Mouse (Mus musculus): ENCODE measurements around the gene Ltbp4.

Gene Ltbp4

GRCm38 (mm10) chr7:27371715-27372462 is 34.4 kb upstream of the Ltbp4 start:
- Histone ChIP-seq H3K4me3 (replicated peaks; ENCODE audit: low read length) (peak overlapping the region; percentile 71), H3K27me3 (ENCODE audit: insufficient read depth, low read length) (peaks cover 56% of the 10 kb centered on the region), H3K36me3 (ENCODE audit: insufficient read depth, low read length) (peaks cover 32% of the 10 kb centered on the region), H3K4me1 (replicated peaks; ENCODE audit: low read depth, low read length) (peaks cover 48% of the 10 kb centered on the region), H3K9me3 (ENCODE audit: low read length) (peaks cover 8% of the 10 kb centered on the region)
- no peak for TF ChIP-seq POU5F1 (IDR thresholded peaks at IDR 0.05; ENCODE audit: borderline replicate concordance, low read length)
- TF ChIP-seq NANOG (IDR thresholded peaks at IDR 0.05; ENCODE audit: borderline replicate concordance, low read length): no peak
- TF ChIP-seq CTCF (conservative IDR thresholded peaks at IDR 0.05; ENCODE audit: low read length): no peak

GRCm38 (mm10) chr7:27369111-27369510 is 31.6 kb upstream of the Ltbp4 start:
- H3K4me3 ChIP-seq (replicated peaks; ENCODE audit: low read length): peak overlapping the region; percentile 45; the same call in 1 of the 2 replicates
- peaks cover 8% of the 10 kb centered on the region for H3K9me3 ChIP-seq (ENCODE audit: low read length)
- TF ChIP-seq NANOG (IDR thresholded peaks at IDR 0.05; ENCODE audit: borderline replicate concordance, low read length) (no peak), POU5F1 (IDR thresholded peaks at IDR 0.05; ENCODE audit: borderline replicate concordance, low read length) (no peak), CTCF (conservative IDR thresholded peaks at IDR 0.05; ENCODE audit: low read length) (no peak)
- peaks cover 55% of the 10 kb centered on the region for H3K27me3 ChIP-seq (ENCODE audit: insufficient read depth, low read length)
- peaks cover 32% of the 10 kb centered on the region for H3K36me3 ChIP-seq (ENCODE audit: insufficient read depth, low read length)
- H3K4me1 ChIP-seq (replicated peaks; ENCODE audit: low read depth, low read length): peaks cover 66% of the 10 kb centered on the region

- peaks cover 4% of the 10 kb centered on the region; the same call in 1 of the 2 replicates for H3K9me3 ChIP-seq (ENCODE audit: low read length)
- no peak for TF ChIP-seq CTCF (conservative IDR thresholded peaks at IDR 0.05; ENCODE audit: low read length)
- no peak for TF ChIP-seq POU5F1 (IDR thresholded peaks at IDR 0.05; ENCODE audit: borderline replicate concordance, low read length)
- no peak for TF ChIP-seq NANOG (IDR thresholded peaks at IDR 0.05; ENCODE audit: borderline replicate concordance, low read length)
- peak overlapping the region; percentile 74 for H3K4me3 ChIP-seq (replicated peaks; ENCODE audit: low read length)
- peaks cover 25% of the 10 kb centered on the region for H3K36me3 ChIP-seq (ENCODE audit: insufficient read depth, low read length)
- H3K4me1 ChIP-seq (replicated peaks; ENCODE audit: low read depth, low read length): peaks cover 72% of the 10 kb centered on the region
- H3K27me3 ChIP-seq (ENCODE audit: insufficient read depth, low read length): peaks cover 52% of the 10 kb centered on the region
Measured at GRCm38 (mm10) chr7:27367976-27368375, 30.5 kb upstream of the Ltbp4 start.

GRCm38 (mm10) chr7:27366082-27366844 is 28.8 kb upstream of the Ltbp4 start:
- Histone ChIP-seq H3K4me1 (replicated peaks; ENCODE audit: low read depth, low read length) (peaks cover 68% of the 10 kb centered on the region), H3K36me3 (ENCODE audit: insufficient read depth, low read length) (peaks cover 20% of the 10 kb centered on the region), H3K9me3 (ENCODE audit: low read length) (peaks cover 4% of the 10 kb centered on the region; the same call in 1 of the 2 replicates), H3K27me3 (ENCODE audit: insufficient read depth, low read length) (peaks cover 39% of the 10 kb centered on the region), H3K4me3 (replicated peaks; ENCODE audit: low read length) (peak overlapping the region; percentile 43; the same call in 1 of the 2 replicates)
- no peak for TF ChIP-seq CTCF (conservative IDR thresholded peaks at IDR 0.05; ENCODE audit: low read length)
- no peak for TF ChIP-seq POU5F1 (IDR thresholded peaks at IDR 0.05; ENCODE audit: borderline replicate concordance, low read length)
- TF ChIP-seq NANOG (IDR thresholded peaks at IDR 0.05; ENCODE audit: borderline replicate concordance, low read length): no peak

- Histone ChIP-seq H3K9me3 (ENCODE audit: low read length) (no peaks in the 10 kb centered on the region), H3K27me3 (ENCODE audit: insufficient read depth, low read length) (peaks cover 35% of the 10 kb centered on the region), H3K36me3 (ENCODE audit: insufficient read depth, low read length) (peaks cover 12% of the 10 kb centered on the region), H3K4me3 (replicated peaks; ENCODE audit: low read length) (peak overlapping the region; percentile 77), H3K4me1 (replicated peaks; ENCODE audit: low read depth, low read length) (peaks cover 83% of the 10 kb centered on the region)
- TF ChIP-seq CTCF (conservative IDR thresholded peaks at IDR 0.05; ENCODE audit: low read length) (no peak), POU5F1 (IDR thresholded peaks at IDR 0.05; ENCODE audit: borderline replicate concordance, low read length) (no peak)
Measured at GRCm38 (mm10) chr7:27364379-27364778, 26.9 kb upstream of the Ltbp4 start.

- Histone ChIP-seq H3K4me3 (replicated peaks; ENCODE audit: low read length) (peak overlapping the region; percentile 86), H3K9me3 (ENCODE audit: low read length) (no peaks in the 10 kb centered on the region), H3K27me3 (ENCODE audit: insufficient read depth, low read length) (peaks cover 26% of the 10 kb centered on the region), H3K4me1 (replicated peaks; ENCODE audit: low read depth, low read length) (peaks cover 84% of the 10 kb centered on the region), H3K36me3 (ENCODE audit: insufficient read depth, low read length) (0 out of 2 replicates have a peak, but pooled peaks cover 9% of the 10 kb centered on the region)
- no peak for TF ChIP-seq CTCF (conservative IDR thresholded peaks at IDR 0.05; ENCODE audit: low read length)
- TF ChIP-seq POU5F1 (IDR thresholded peaks at IDR 0.05; ENCODE audit: borderline replicate concordance, low read length): no peak
- TF ChIP-seq NANOG (IDR thresholded peaks at IDR 0.05; ENCODE audit: borderline replicate concordance, low read length): no peak; the same call in 1 of the 2 replicates
Measured at GRCm38 (mm10) chr7:27361283-27361946, 23.9 kb upstream of the Ltbp4 start.

- 0 out of 2 replicates have a peak, but pooled peaks cover 9% of the 10 kb centered on the region for H3K36me3 ChIP-seq (ENCODE audit: insufficient read depth, low read length)
- peak overlapping the region; percentile 86 for H3K4me3 ChIP-seq (replicated peaks; ENCODE audit: low read length)
- H3K9me3 ChIP-seq (ENCODE audit: low read length): no peaks in the 10 kb centered on the region
- peaks cover 26% of the 10 kb centered on the region for H3K27me3 ChIP-seq (ENCODE audit: insufficient read depth, low read length)
- TF ChIP-seq POU5F1 (IDR thresholded peaks at IDR 0.05; ENCODE audit: borderline replicate concordance, low read length) (no peak), CTCF (conservative IDR thresholded peaks at IDR 0.05; ENCODE audit: low read length) (no peak), NANOG (IDR thresholded peaks at IDR 0.05; ENCODE audit: borderline replicate concordance, low read length) (no peak)
- H3K4me1 ChIP-seq (replicated peaks; ENCODE audit: low read depth, low read length): peaks cover 81% of the 10 kb centered on the region
Measured at GRCm38 (mm10) chr7:27360749-27361148, 23.3 kb upstream of the Ltbp4 start.

Data from E14TG2a.4 (cell line).